Mouse (Mus musculus): ENCODE data around the gene Ltbp3. TPM values are rescaled to one million over a fixed set of nuclear protein-coding genes. Genes with fewer than 3 reads are reported as not detected.
A peak's percentile ranks its signal among the peaks of the same experiment; 100 is the strongest.

Ltbp3 gene
- polyA plus RNA-seq, 1 experiment from 2014 or later, result 15.7 TPM

DNA sequence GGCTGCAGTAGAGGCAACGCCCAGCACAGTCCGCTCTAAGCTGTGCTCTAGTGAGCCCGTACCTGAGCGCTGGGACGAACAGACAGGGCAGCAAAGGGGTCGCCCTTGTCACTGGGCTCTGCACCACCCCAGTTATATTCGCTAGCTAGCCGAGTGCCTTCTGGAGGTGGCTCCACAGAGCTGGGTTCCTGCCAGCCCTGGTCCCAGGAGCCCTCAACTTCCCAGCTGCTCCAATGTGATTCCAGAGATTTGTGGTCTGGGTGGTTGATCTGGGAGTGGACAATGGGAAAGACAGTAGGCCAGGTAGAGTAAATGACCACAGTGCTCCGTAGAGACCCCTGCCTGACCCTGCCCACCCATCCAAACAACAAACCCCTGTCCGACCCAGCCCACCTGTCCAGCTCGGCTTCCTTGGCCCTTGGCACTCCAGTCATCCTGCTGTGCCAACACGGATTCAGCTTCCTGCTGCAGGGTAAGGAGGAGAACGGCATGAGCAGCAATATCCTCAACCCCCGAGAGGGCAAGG, 18.2 kb downstream of the Ltbp3 start:
- WGBS, result 84% methylated on average over 14 of the region's 14 CpGs
- H3K4me1 ChIP-seq (replicated peaks; ENCODE audit: control insufficient read depth, insufficient read depth), result no peaks in the 10 kb centered on the region
- H3K4me2 ChIP-seq (replicated peaks; ENCODE audit: low read depth), result no peak overlapping the region
- H3K4me3 ChIP-seq (ENCODE audit: low read depth, low read length), result no peak overlapping the region
- H3K27me3 ChIP-seq (ENCODE audit: control insufficient read depth, insufficient read depth, low read length), result no peaks in the 10 kb centered on the region
- no peak overlapping the region for H3K9ac ChIP-seq (ENCODE audit: low read length)
- no peak for DNase-seq (ENCODE audit: low spot score)
- TF ChIP-seq CTCF (IDR thresholded peaks at IDR 0.05; ENCODE audit: low read depth), result no peak
- no peak for TF ChIP-seq EP300 (optimal IDR thresholded peaks at IDR 0.05)
- H3K9me3 ChIP-seq (ENCODE audit: control insufficient read depth, low read length), result no peaks in the 10 kb centered on the region
- ATAC-seq (ENCODE audit: low FRiP score, low TSS enrichment), result no peak; the same call in 1 of the 2 replicates
- peaks cover 49% of the 10 kb centered on the region for H3K36me3 ChIP-seq (ENCODE audit: control insufficient read depth, insufficient read depth, low read length)
- no peak overlapping the region for H3K27ac ChIP-seq (replicated peaks)

DNA sequence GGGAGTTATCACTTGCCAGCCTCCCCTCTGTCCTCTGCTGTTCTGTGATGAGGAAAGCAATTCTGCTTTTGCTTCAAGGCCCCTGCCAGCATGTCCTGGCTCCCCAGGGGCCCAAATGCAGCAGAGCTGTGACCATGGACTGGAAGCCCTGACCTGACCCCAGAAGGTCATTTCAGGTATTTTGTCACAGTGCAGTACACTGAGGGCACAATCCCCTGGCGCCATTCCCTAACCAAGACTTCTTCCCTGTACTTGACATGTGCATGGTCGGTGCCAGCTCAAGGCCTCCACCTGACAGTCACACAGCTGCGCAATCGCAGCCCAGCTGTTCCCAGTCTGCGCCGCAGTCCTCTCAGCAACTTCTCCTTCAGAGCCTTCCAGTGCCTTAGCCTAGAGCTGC, 22.5 kb downstream of the Ltbp3 start:
- 88% methylated on average over 6 of the region's 6 CpGs for WGBS

DNA sequence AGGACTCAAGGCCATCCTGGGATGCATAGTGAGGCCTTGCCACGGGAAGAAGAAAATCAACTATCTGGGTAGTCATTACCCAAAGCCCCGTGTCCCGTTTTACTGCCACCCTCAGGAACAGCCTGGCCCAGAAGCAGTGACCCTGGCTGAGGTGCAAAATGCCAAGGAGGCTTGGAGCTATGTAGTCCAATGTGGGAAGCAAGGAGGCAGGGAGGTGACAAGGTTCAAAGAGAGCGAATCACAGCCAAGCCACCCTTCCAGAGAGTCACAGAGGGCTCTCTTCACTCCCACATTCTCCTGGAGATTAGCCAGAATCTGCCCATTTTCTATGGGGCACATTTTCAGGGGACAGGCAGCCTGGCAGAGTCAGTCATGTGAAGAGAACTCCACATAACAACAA, 26.6 kb downstream of the Ltbp3 start:
- H3K4me2 ChIP-seq (replicated peaks; ENCODE audit: low read depth), result no peak overlapping the region
- no peak for DNase-seq (ENCODE audit: low spot score)
- no peaks in the 10 kb centered on the region for H3K27me3 ChIP-seq (ENCODE audit: control insufficient read depth, insufficient read depth, low read length)
- peaks cover 32% of the 10 kb centered on the region for H3K36me3 ChIP-seq (ENCODE audit: control insufficient read depth, insufficient read depth, low read length)
- TF ChIP-seq EP300 (optimal IDR thresholded peaks at IDR 0.05) (no peak), CTCF (IDR thresholded peaks at IDR 0.05; ENCODE audit: low read depth) (no peak)
- H3K4me1 ChIP-seq (replicated peaks; ENCODE audit: control insufficient read depth, insufficient read depth), result no peaks in the 10 kb centered on the region; the same call in 1 of the 2 replicates
- H3K9me3 ChIP-seq (ENCODE audit: control insufficient read depth, low read length), result no peaks in the 10 kb centered on the region
- no peak for ATAC-seq (ENCODE audit: low FRiP score, low TSS enrichment)
- H3K27ac ChIP-seq (replicated peaks), result no peak overlapping the region
- H3K4me3 ChIP-seq (ENCODE audit: low read depth, low read length), result no peak overlapping the region
- 94% methylated on average over 4 of the region's 4 CpGs for WGBS
- no peak overlapping the region for H3K9ac ChIP-seq (ENCODE audit: low read length)

More for the DNA sequence above, 22.5 kb downstream of the Ltbp3 start:
- DNase-seq (ENCODE audit: low spot score) (no peak), ATAC-seq (ENCODE audit: low FRiP score, low TSS enrichment) (no peak)
- Histone ChIP-seq H3K27ac (replicated peaks) (no peak overlapping the region), H3K4me1 (replicated peaks; ENCODE audit: control insufficient read depth, insufficient read depth) (no peaks in the 10 kb centered on the region), H3K9ac (ENCODE audit: low read length) (no peak overlapping the region), H3K4me2 (replicated peaks; ENCODE audit: low read depth) (no peak overlapping the region), H3K36me3 (ENCODE audit: control insufficient read depth, insufficient read depth, low read length) (peaks cover 57% of the 10 kb centered on the region), H3K9me3 (ENCODE audit: control insufficient read depth, low read length) (no peaks in the 10 kb centered on the region), H3K27me3 (ENCODE audit: control insufficient read depth, insufficient read depth, low read length) (no peaks in the 10 kb centered on the region), H3K4me3 (ENCODE audit: low read depth, low read length) (no peak overlapping the region)
- no peak for TF ChIP-seq CTCF (IDR thresholded peaks at IDR 0.05; ENCODE audit: low read depth)
- TF ChIP-seq EP300 (optimal IDR thresholded peaks at IDR 0.05), result no peak

DNA sequence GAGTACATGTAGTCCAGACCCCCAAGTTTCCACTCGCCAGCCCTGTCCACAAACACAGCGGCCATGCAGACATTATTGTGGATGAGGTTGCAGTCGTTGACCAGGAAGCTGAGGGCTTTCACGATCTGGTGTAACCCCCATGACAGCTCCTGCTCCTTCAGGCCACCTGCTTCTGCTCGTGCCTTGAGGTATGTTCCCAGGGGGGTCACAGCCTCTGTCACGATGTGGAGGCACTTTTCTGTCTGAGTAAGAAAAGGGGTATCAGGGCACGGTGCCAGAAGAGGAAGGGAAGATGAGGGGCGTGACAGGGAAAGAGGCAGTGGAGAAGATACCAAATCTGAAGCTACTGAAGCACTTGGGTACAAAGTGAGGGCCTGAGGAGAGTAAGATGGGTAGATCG, 29.6 kb downstream of the Ltbp3 start:
- Histone ChIP-seq H3K27me3 (ENCODE audit: control insufficient read depth, insufficient read depth, low read length) (no peaks in the 10 kb centered on the region), H3K4me3 (ENCODE audit: low read depth, low read length) (peak overlapping the region; percentile 57), H3K9me3 (ENCODE audit: control insufficient read depth, low read length) (no peaks in the 10 kb centered on the region), H3K9ac (ENCODE audit: low read length) (peak overlapping the region; percentile 81), H3K36me3 (ENCODE audit: control insufficient read depth, insufficient read depth, low read length) (peaks cover 12% of the 10 kb centered on the region), H3K27ac (replicated peaks) (peak overlapping the region; percentile 79), H3K4me1 (replicated peaks; ENCODE audit: control insufficient read depth, insufficient read depth) (no peaks in the 10 kb centered on the region; the same call in 1 of the 2 replicates), H3K4me2 (replicated peaks; ENCODE audit: low read depth) (peak overlapping the region; percentile 92)
- no peak for ATAC-seq (ENCODE audit: low FRiP score, low TSS enrichment)
- peak; percentile 17 for DNase-seq (ENCODE audit: low spot score)
- TF ChIP-seq CTCF (IDR thresholded peaks at IDR 0.05; ENCODE audit: low read depth) (no peak), EP300 (optimal IDR thresholded peaks at IDR 0.05) (no peak)
- WGBS, result 36% methylated on average over 9 of the region's 9 CpGs

DNA sequence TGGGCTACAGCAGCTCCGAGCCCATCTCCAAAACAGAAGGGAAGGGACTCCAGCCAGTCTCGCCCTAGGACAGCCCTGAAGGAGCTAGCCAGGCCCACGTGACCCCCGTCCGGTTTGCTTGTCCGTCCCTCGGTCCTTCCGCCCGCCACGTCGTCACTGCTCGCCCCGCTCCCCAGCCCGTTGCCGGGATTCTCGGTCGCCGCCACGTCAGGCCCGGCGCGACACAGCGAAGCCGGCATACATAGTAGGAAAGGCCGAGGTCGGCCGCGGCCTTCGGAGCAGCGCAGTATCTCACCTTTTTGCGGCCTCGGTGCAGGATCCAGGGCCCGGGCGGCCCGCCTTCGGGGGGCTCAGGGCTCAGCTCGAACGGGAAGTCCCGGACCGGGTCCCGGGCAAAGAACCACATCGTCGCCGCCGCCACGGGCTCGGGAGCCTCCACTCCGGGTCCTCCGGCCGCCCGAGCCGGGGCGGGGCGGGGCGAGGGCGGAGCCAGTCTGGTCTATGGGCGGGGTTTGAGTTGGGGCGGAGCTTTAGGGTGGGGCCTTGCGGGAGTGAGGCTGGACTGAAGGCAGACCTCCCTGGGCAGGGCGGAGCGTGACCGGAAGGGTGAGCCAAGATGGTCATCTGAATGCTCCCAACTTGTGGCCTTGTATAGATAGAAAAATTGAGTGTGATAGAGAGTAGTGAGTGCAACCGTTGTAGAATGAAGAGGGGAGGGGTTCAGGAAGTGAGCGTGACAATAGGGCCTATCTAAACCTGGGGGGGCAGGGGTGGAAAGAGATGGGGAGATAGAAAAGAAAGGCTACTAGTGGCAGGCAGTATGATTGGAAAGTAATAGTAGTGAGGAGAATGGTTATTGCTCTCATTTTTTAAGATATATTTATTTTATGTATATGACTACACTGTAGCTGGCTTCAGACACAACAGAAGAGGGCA, 30.5 kb downstream of the Ltbp3 start, which contains the start of gene Scyl1:
Scyl1 (minus strand) TSS at position 495 of the 936 bp plus-strand sequence.
- DNase-seq (ENCODE audit: low spot score) (peak; percentile 98), ATAC-seq (ENCODE audit: low FRiP score, low TSS enrichment) (peak; percentile 97)
- Histone ChIP-seq H3K27ac (replicated peaks) (peak within 1 kb of the TSS; percentile 79), H3K4me1 (replicated peaks; ENCODE audit: control insufficient read depth, insufficient read depth) (no peaks in the 10 kb centered on the region; the same call in 1 of the 2 replicates), H3K4me3 (ENCODE audit: low read depth, low read length) (peak within 1 kb of the TSS; percentile 57), H3K4me2 (replicated peaks; ENCODE audit: low read depth) (peak within 1 kb of the TSS; percentile 92), H3K9ac (ENCODE audit: low read length) (peak within 1 kb of the TSS; percentile 81), H3K36me3 (ENCODE audit: control insufficient read depth, insufficient read depth, low read length) (peaks cover 12% of the 10 kb centered on the region), H3K27me3 (ENCODE audit: control insufficient read depth, insufficient read depth, low read length) (no peaks in the 10 kb centered on the region), H3K9me3 (ENCODE audit: control insufficient read depth, low read length) (no peaks in the 10 kb centered on the region)
- WGBS, result 1% methylated on average over 64 of the region's 64 CpGs
- TF ChIP-seq CTCF (IDR thresholded peaks at IDR 0.05; ENCODE audit: low read depth) (peak; percentile 13; the same call in 1 of the 2 replicates), EP300 (optimal IDR thresholded peaks at IDR 0.05) (peak; percentile 75)
